Mouse (Mus musculus): Measurements from ENCODE around the gene Stk39. TPM values are rescaled to one million over a fixed set of nuclear protein-coding genes. Genes with fewer than 3 reads are reported as not detected.

The Stk39 gene
- polyA plus RNA-seq, 1 experiment, result 5.5 TPM

DNA sequence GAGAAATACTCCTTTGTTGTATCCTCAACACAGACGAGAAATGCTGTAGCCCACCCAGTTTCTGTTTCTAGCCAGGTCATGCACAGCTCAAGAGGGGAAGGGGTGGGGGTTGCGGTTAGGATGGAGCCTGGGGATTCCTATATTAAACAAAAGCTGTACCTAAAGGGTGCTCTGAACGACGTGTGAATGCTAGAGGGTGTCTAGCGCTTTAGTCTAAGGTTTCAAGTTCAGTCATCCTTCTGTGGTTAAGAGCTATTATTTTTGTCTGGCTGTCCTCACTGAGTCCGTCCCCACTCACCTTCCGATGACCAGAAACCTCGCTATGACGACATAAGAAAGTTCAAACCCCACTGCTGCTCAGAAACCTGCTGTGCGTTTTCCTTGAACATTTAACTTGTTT lies 182.9 kb downstream of the Stk39 start:
- DNase-seq, result no peak
- Histone ChIP-seq H3K4me1 (replicated peaks; ENCODE audit: control insufficient read depth, insufficient read depth, low read length) (no peaks in the 10 kb centered on the region), H3K27ac (ENCODE audit: control insufficient read depth, insufficient read depth, low read length) (no peak overlapping the region), H3K27me3 (ENCODE audit: control insufficient read depth, insufficient read depth, low read length) (no peaks in the 10 kb centered on the region), H3K4me3 (ENCODE audit: control insufficient read depth, insufficient read depth, low read length) (no peak overlapping the region), H3K36me3 (ENCODE audit: control insufficient read depth, insufficient read depth, low read length) (no peaks in the 10 kb centered on the region)
- TF ChIP-seq POLR2A (IDR thresholded peaks at IDR 0.05; ENCODE audit: control insufficient read depth, extremely low read depth, insufficient read depth, low read length, poor library complexity) (no peak), CTCF (IDR thresholded peaks at IDR 0.05; ENCODE audit: borderline replicate concordance, control insufficient read depth, extremely low read depth, insufficient read depth, low read length, poor library complexity) (no peak)
- 91% methylated on average over 10 of the region's 10 CpGs for WGBS

DNA sequence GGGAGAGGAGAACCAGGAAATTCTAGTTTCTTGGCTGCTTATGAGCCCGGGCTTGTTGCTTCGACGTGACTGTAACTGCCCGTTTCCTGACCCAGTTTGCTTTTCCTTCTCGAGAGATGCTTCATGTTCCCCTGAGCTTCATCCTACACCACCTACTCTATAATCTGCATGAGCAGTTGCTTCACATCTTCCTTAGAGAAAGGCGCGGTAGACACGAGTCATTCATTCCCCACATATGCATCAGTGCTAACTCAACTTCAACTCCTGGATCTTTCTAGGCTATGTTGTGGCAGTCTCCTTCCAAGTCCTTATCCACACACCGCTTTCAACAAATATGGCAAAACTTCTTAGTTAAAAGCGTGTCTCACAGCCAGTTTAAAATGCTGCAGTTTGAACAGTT lies 184.0 kb downstream of the Stk39 start:
- 93% methylated on average over 10 of the region's 10 CpGs for WGBS
- TF ChIP-seq CTCF (IDR thresholded peaks at IDR 0.05; ENCODE audit: borderline replicate concordance, control insufficient read depth, extremely low read depth, insufficient read depth, low read length, poor library complexity) (no peak), POLR2A (IDR thresholded peaks at IDR 0.05; ENCODE audit: control insufficient read depth, extremely low read depth, insufficient read depth, low read length, poor library complexity) (no peak)
- H3K27me3 ChIP-seq (ENCODE audit: control insufficient read depth, insufficient read depth, low read length), result no peaks in the 10 kb centered on the region
- H3K4me3 ChIP-seq (ENCODE audit: control insufficient read depth, insufficient read depth, low read length), result no peak overlapping the region
- H3K36me3 ChIP-seq (ENCODE audit: control insufficient read depth, insufficient read depth, low read length), result no peaks in the 10 kb centered on the region
- no peaks in the 10 kb centered on the region for H3K4me1 ChIP-seq (replicated peaks; ENCODE audit: control insufficient read depth, insufficient read depth, low read length)
- H3K27ac ChIP-seq (ENCODE audit: control insufficient read depth, insufficient read depth, low read length), result no peak overlapping the region
- DNase-seq, result no peak

DNA sequence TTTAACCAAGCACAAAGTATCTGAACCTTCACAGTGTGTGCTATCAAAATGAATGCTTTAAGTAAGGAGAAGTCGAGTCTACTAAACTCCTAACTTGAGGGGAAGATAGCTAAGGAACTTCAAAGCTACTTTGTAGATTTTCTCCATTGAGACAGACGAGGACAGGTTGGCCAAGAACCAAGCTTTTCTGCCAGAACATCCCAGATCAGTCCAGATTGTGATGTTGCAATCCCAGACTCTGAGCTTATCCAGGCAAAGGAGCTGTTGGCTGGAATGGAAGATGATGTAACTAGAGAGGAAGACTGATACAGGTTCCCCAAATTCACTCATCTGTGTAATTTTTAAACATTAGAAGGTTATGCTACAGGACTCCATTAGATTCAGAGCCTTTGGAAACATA lies 187.7 kb downstream of the Stk39 start:
- H3K4me3 ChIP-seq (ENCODE audit: control insufficient read depth, insufficient read depth, low read length), result no peak overlapping the region
- H3K36me3 ChIP-seq (ENCODE audit: control insufficient read depth, insufficient read depth, low read length), result no peaks in the 10 kb centered on the region
- no peak for TF ChIP-seq POLR2A (IDR thresholded peaks at IDR 0.05; ENCODE audit: control insufficient read depth, extremely low read depth, insufficient read depth, low read length, poor library complexity)
- no peak for TF ChIP-seq CTCF (IDR thresholded peaks at IDR 0.05; ENCODE audit: borderline replicate concordance, control insufficient read depth, extremely low read depth, insufficient read depth, low read length, poor library complexity)
- WGBS, result 87% methylated on average over 2 of the region's 2 CpGs
- no peak overlapping the region for H3K27ac ChIP-seq (ENCODE audit: control insufficient read depth, insufficient read depth, low read length)
- no peaks in the 10 kb centered on the region for H3K4me1 ChIP-seq (replicated peaks; ENCODE audit: control insufficient read depth, insufficient read depth, low read length)
- no peak for DNase-seq
- H3K27me3 ChIP-seq (ENCODE audit: control insufficient read depth, insufficient read depth, low read length), result no peaks in the 10 kb centered on the region

DNA sequence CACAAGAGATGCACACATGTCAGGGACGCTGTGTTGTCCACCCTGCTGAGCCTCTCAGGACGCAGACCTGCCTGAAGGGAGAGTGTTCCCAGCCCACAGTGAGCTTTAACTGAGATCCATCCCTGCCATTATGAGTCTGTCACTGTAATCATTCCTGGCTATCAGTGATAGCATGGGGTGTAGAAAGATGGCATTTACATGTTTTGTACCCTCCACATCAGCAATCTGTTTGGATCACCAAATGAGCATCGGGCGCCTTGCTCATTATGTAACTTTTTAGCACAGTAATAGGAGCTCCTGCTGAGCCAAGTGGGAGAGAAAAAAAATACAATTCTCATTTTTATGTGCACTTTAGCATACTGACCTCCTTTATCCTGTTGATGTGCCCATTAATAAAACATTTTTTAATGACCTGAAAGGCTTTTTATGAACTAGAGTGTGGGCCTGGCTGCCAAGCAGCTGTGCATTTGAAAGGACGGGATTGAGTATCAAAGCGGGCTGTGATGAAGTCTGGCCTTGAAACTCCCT lies 189.0 kb downstream of the Stk39 start:
- TF ChIP-seq CTCF (IDR thresholded peaks at IDR 0.05; ENCODE audit: borderline replicate concordance, control insufficient read depth, extremely low read depth, insufficient read depth, low read length, poor library complexity), result no peak
- no peak for DNase-seq
- Histone ChIP-seq H3K4me3 (ENCODE audit: control insufficient read depth, insufficient read depth, low read length) (no peak overlapping the region), H3K27me3 (ENCODE audit: control insufficient read depth, insufficient read depth, low read length) (no peaks in the 10 kb centered on the region), H3K36me3 (ENCODE audit: control insufficient read depth, insufficient read depth, low read length) (no peaks in the 10 kb centered on the region), H3K4me1 (replicated peaks; ENCODE audit: control insufficient read depth, insufficient read depth, low read length) (no peaks in the 10 kb centered on the region), H3K27ac (ENCODE audit: control insufficient read depth, insufficient read depth, low read length) (no peak overlapping the region)
- WGBS, result 97% methylated on average over 6 of the region's 6 CpGs

DNA sequence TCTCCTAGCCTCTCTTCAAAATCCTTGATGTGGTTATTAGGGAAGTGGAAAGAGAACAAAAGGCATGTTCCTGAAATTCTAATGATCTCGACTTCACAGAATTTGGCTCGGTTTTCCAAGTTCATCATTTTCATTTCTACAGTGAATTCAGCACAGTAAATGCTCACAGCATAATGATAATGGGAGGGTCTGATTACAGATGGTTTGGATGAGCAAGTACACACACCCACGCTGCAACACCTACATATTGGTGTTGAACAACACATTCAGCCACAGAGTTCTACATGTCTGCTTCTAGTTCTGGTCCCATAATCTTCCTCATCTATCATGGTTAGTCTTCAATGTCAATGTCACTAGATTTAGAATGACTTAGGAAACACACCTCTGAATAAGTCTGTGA lies 190.5 kb downstream of the Stk39 start:
- TF ChIP-seq POLR2A (IDR thresholded peaks at IDR 0.05; ENCODE audit: control insufficient read depth, extremely low read depth, insufficient read depth, low read length, poor library complexity) (no peak), CTCF (IDR thresholded peaks at IDR 0.05; ENCODE audit: borderline replicate concordance, control insufficient read depth, extremely low read depth, insufficient read depth, low read length, poor library complexity) (no peak)
- Histone ChIP-seq H3K27ac (ENCODE audit: control insufficient read depth, insufficient read depth, low read length) (no peak overlapping the region), H3K36me3 (ENCODE audit: control insufficient read depth, insufficient read depth, low read length) (no peaks in the 10 kb centered on the region), H3K4me1 (replicated peaks; ENCODE audit: control insufficient read depth, insufficient read depth, low read length) (no peaks in the 10 kb centered on the region), H3K27me3 (ENCODE audit: control insufficient read depth, insufficient read depth, low read length) (no peaks in the 10 kb centered on the region), H3K4me3 (ENCODE audit: control insufficient read depth, insufficient read depth, low read length) (no peak overlapping the region)
- DNase-seq, result no peak
- 93% methylated on average over 3 of the region's 3 CpGs for WGBS

DNA sequence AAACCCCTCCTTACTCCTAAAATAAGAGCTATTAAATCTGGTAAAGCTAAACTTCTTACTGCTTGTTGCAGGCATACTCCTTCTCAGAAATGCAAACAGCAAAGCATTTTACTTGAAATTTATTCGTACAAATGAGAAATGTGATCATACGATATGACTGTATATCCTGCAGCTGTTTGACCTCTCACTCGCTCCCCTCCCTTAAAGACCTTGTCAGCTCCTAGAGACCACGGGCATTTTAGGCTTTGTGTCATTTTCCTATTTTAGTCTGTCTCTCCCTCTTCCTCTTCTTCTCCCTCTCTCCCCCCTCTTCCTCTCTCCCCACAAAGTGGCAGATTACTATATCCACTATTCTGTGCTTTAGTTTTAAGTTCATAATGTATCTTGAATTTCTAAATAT lies 200.8 kb downstream of the Stk39 start:
- no peak overlapping the region for H3K4me3 ChIP-seq (ENCODE audit: control insufficient read depth, insufficient read depth, low read length)
- H3K36me3 ChIP-seq (ENCODE audit: control insufficient read depth, insufficient read depth, low read length), result no peaks in the 10 kb centered on the region
- WGBS, result 76% methylated on average over 4 of the region's 4 CpGs
- H3K4me1 ChIP-seq (replicated peaks; ENCODE audit: control insufficient read depth, insufficient read depth, low read length), result no peaks in the 10 kb centered on the region
- no peak overlapping the region for H3K27ac ChIP-seq (ENCODE audit: control insufficient read depth, insufficient read depth, low read length)
- H3K27me3 ChIP-seq (ENCODE audit: control insufficient read depth, insufficient read depth, low read length), result no peaks in the 10 kb centered on the region
- DNase-seq, result no peak
- TF ChIP-seq POLR2A (IDR thresholded peaks at IDR 0.05; ENCODE audit: control insufficient read depth, extremely low read depth, insufficient read depth, low read length, poor library complexity) (no peak), CTCF (IDR thresholded peaks at IDR 0.05; ENCODE audit: borderline replicate concordance, control insufficient read depth, extremely low read depth, insufficient read depth, low read length, poor library complexity) (no peak)

DNA sequence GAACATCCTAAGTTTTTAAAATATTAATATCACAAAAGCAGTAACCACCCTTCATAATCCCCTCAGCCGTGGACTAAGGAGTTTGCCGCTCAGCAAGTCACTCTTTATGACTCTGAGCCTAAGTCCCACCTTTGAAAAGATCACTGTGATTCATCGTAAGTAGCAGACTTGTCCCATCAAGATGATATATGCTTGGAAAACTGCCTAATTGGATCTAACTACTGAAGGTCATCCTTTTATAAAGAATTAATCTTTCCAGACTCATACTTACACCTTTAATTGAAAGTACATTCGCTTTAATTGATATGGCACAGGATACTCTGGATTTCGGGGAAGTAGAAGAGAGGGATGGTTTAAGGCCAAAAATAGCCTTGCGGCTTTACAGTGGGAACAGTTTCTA lies 201.2 kb downstream of the Stk39 start:
- no peak overlapping the region for H3K27ac ChIP-seq (ENCODE audit: control insufficient read depth, insufficient read depth, low read length)
- no peaks in the 10 kb centered on the region for H3K27me3 ChIP-seq (ENCODE audit: control insufficient read depth, insufficient read depth, low read length)
- WGBS, result 96% methylated on average over 6 of the region's 6 CpGs
- H3K36me3 ChIP-seq (ENCODE audit: control insufficient read depth, insufficient read depth, low read length), result no peaks in the 10 kb centered on the region
- H3K4me3 ChIP-seq (ENCODE audit: control insufficient read depth, insufficient read depth, low read length), result no peak overlapping the region
- no peaks in the 10 kb centered on the region for H3K4me1 ChIP-seq (replicated peaks; ENCODE audit: control insufficient read depth, insufficient read depth, low read length)
- DNase-seq, result no peak
- TF ChIP-seq CTCF (IDR thresholded peaks at IDR 0.05; ENCODE audit: borderline replicate concordance, control insufficient read depth, extremely low read depth, insufficient read depth, low read length, poor library complexity), result no peak

All from thymus, adult 2 months (tissue).